Mouse (Mus musculus) heart, embryonic 12.5 days (tissue): ENCODE measurements at regions not wholly inside any gene's neighbourhood (a gene's known extent, or its start where the extent isn't known, plus 50 kb on each side); places are given as distances from the start of the nearest gene placed in this dataset.

Source experiments
- ATAC-seq: fragments of 200-750 bp; cut with Nextera tagmentation; 2 replicates; pipeline ENCODE4 v1.8.0; 2017; ENCODE audit warnings: moderate TSS enrichment, moderate library complexity; ENCODE audit not compliant: insufficient number of reproducible peaks, low FRiP score
- H3K27ac ChIP-seq: fragments of 300-500 bp; sonication (generic); 2 replicates; pipeline ENCODE4 v1.5.1; 2016; ENCODE audit warnings: mild to moderate bottlenecking, moderate library complexity; ENCODE audit not compliant: poor library complexity, severe bottlenecking
- H3K27me3 ChIP-seq: fragments of 300-500 bp; sonication (generic); replicated peaks from 2 replicates; pipeline ENCODE4 v1.6.1; 2016; ENCODE audit warnings: mild to moderate bottlenecking, moderate library complexity
- H3K36me3 ChIP-seq: fragments of 300-500 bp; sonication (generic); 2 replicates; pipeline ENCODE4 v1.6.1; 2016; ENCODE audit warnings: mild to moderate bottlenecking, moderate library complexity
- H3K4me1 ChIP-seq: fragments of 300-500 bp; sonication (generic); replicated peaks from 2 replicates; pipeline ENCODE4 v1.6.1; 2016; ENCODE audit warnings: mild to moderate bottlenecking
- H3K4me2 ChIP-seq: fragments of 300-500 bp; sonication (generic); 2 replicates; pipeline ENCODE4 v1.6.1; 2016; ENCODE audit warnings: mild to moderate bottlenecking, moderate library complexity
- H3K4me3 ChIP-seq: fragments of 300-500 bp; sonication (generic); 2 replicates; pipeline ENCODE4 v1.5.1; 2016; ENCODE audit warnings: mild to moderate bottlenecking
- H3K9ac ChIP-seq: fragments of 300-500 bp; sonication (generic); 2 replicates; pipeline ENCODE4 v1.6.1; 2016; ENCODE audit warnings: mild to moderate bottlenecking, moderate library complexity
- H3K9me3 ChIP-seq: fragments of 300-500 bp; sonication (generic); replicated peaks from 2 replicates; pipeline ENCODE4 v1.6.1; 2016; ENCODE audit warnings: mild to moderate bottlenecking, moderate library complexity
- WGBS: fragments of 180-500 bp; shearing (Covaris S2); methylation state at CpG from one replicate; pipeline ENCODE4 v1.1.7; 2016; 5-methylcytosine and 5-hydroxymethylcytosine counted together

- H3K4me3 ChIP-seq = no peak overlapping the region
- H3K27me3 ChIP-seq = no peaks in the 10 kb centered on the region
- H3K4me1 ChIP-seq = no peaks in the 10 kb centered on the region
- H3K4me2 ChIP-seq = no peak overlapping the region
- no peaks in the 10 kb centered on the region for H3K9me3 ChIP-seq
- no peak for ATAC-seq
- H3K27ac ChIP-seq = no peak overlapping the region
- H3K9ac ChIP-seq = no peak overlapping the region
- H3K36me3 ChIP-seq = no peaks in the 10 kb centered on the region
- WGBS = 75% methylated on average over 4 of the region's 4 CpGs
Observed at GRCm38 (mm10) chr7:69015047-69015446, 266.0 kb upstream of the Arrdc4 start.

- WGBS = 55% methylated on average over 10 of the region's 10 CpGs
- Histone ChIP-seq H3K4me3 (no peak overlapping the region), H3K27ac (no peak overlapping the region), H3K36me3 (no peaks in the 10 kb centered on the region), H3K4me2 (no peak overlapping the region), H3K4me1 (no peaks in the 10 kb centered on the region), H3K9me3 (no peaks in the 10 kb centered on the region), H3K27me3 (no peaks in the 10 kb centered on the region), H3K9ac (no peak overlapping the region)
- no peak for ATAC-seq
Observed at GRCm38 (mm10) chr7:69007237-69007636, 258.2 kb upstream of the Arrdc4 start.

GRCm38 (mm10) chr7:68988061-68988460, 239.0 kb upstream of the Arrdc4 start:
- Histone ChIP-seq H3K9ac (no peak overlapping the region), H3K4me1 (no peaks in the 10 kb centered on the region), H3K9me3 (no peaks in the 10 kb centered on the region), H3K27me3 (no peaks in the 10 kb centered on the region), H3K4me2 (no peak overlapping the region), H3K4me3 (no peak overlapping the region), H3K36me3 (no peaks in the 10 kb centered on the region), H3K27ac (no peak overlapping the region)
- no peak for ATAC-seq
- WGBS = 73% methylated on average over 4 of the region's 4 CpGs

GRCm38 (mm10) chr7:68983937-68984336, 234.9 kb upstream of the Arrdc4 start:
- no peaks in the 10 kb centered on the region for H3K36me3 ChIP-seq
- no peaks in the 10 kb centered on the region for H3K27me3 ChIP-seq
- H3K9ac ChIP-seq = no peak overlapping the region
- no peaks in the 10 kb centered on the region for H3K9me3 ChIP-seq
- H3K27ac ChIP-seq = no peak overlapping the region
- H3K4me1 ChIP-seq = no peaks in the 10 kb centered on the region
- H3K4me2 ChIP-seq = no peak overlapping the region
- 54% methylated on average over 1 of the region's 1 CpGs for WGBS
- ATAC-seq = no peak
- no peak overlapping the region for H3K4me3 ChIP-seq

- Histone ChIP-seq H3K27ac (no peak overlapping the region), H3K9ac (no peak overlapping the region), H3K4me1 (no peaks in the 10 kb centered on the region), H3K4me3 (no peak overlapping the region), H3K36me3 (no peaks in the 10 kb centered on the region), H3K27me3 (no peaks in the 10 kb centered on the region), H3K4me2 (no peak overlapping the region), H3K9me3 (no peaks in the 10 kb centered on the region)
- no peak for ATAC-seq
- 80% methylated on average over 10 of the region's 10 CpGs for WGBS
Observed at GRCm38 (mm10) chr7:68982914-68983502, 234.0 kb upstream of the Arrdc4 start.

GRCm38 (mm10) chr7:68978576-68978975, 229.5 kb upstream of the Arrdc4 start:
- H3K9me3 ChIP-seq = no peaks in the 10 kb centered on the region
- no peaks in the 10 kb centered on the region for H3K4me1 ChIP-seq
- 52% methylated on average over 4 of the region's 4 CpGs for WGBS
- no peak overlapping the region for H3K4me2 ChIP-seq
- no peak overlapping the region for H3K27ac ChIP-seq
- no peaks in the 10 kb centered on the region for H3K27me3 ChIP-seq
- H3K4me3 ChIP-seq = no peak overlapping the region
- no peaks in the 10 kb centered on the region for H3K36me3 ChIP-seq
- ATAC-seq = no peak
- H3K9ac ChIP-seq = no peak overlapping the region

GRCm38 (mm10) chr7:68976813-68977752, 228.0 kb upstream of the Arrdc4 start:
- no peak overlapping the region for H3K27ac ChIP-seq
- ATAC-seq = no peak
- no peaks in the 10 kb centered on the region for H3K27me3 ChIP-seq
- H3K4me1 ChIP-seq = no peaks in the 10 kb centered on the region
- no peaks in the 10 kb centered on the region for H3K36me3 ChIP-seq
- 61% methylated on average over 7 of the region's 7 CpGs for WGBS
- no peak overlapping the region for H3K4me2 ChIP-seq
- no peak overlapping the region for H3K9ac ChIP-seq
- H3K9me3 ChIP-seq = no peaks in the 10 kb centered on the region
- no peak overlapping the region for H3K4me3 ChIP-seq

- H3K4me1 ChIP-seq = no peaks in the 10 kb centered on the region
- WGBS = 48% methylated on average over 5 of the region's 5 CpGs
- H3K4me3 ChIP-seq = no peak overlapping the region
- no peaks in the 10 kb centered on the region for H3K27me3 ChIP-seq
- H3K36me3 ChIP-seq = no peaks in the 10 kb centered on the region
- ATAC-seq = no peak
- H3K4me2 ChIP-seq = no peak overlapping the region
- no peaks in the 10 kb centered on the region for H3K9me3 ChIP-seq
- no peak overlapping the region for H3K27ac ChIP-seq
- no peak overlapping the region for H3K9ac ChIP-seq
Observed at GRCm38 (mm10) chr7:68975956-68976355, 226.9 kb upstream of the Arrdc4 start.

GRCm38 (mm10) chr7:68975580-68975894, 226.5 kb upstream of the Arrdc4 start:
- 65% methylated on average over 2 of the region's 2 CpGs for WGBS
- Histone ChIP-seq H3K36me3 (no peaks in the 10 kb centered on the region), H3K4me3 (no peak overlapping the region), H3K9ac (no peak overlapping the region), H3K4me1 (no peaks in the 10 kb centered on the region), H3K27me3 (no peaks in the 10 kb centered on the region), H3K4me2 (no peak overlapping the region), H3K9me3 (no peaks in the 10 kb centered on the region), H3K27ac (no peak overlapping the region)
- no peak for ATAC-seq

GRCm38 (mm10) chr7:68974761-68975579, 225.9 kb upstream of the Arrdc4 start:
- no peak overlapping the region for H3K27ac ChIP-seq
- no peak overlapping the region for H3K9ac ChIP-seq
- no peaks in the 10 kb centered on the region for H3K4me1 ChIP-seq
- WGBS = 66% methylated on average over 8 of the region's 8 CpGs
- ATAC-seq = no peak
- no peak overlapping the region for H3K4me2 ChIP-seq
- H3K4me3 ChIP-seq = no peak overlapping the region
- no peaks in the 10 kb centered on the region for H3K36me3 ChIP-seq
- no peaks in the 10 kb centered on the region for H3K27me3 ChIP-seq
- no peaks in the 10 kb centered on the region for H3K9me3 ChIP-seq
